In genomic region chr12:110510171-110510871, GRCm38 (mm10) we compare ENCODE assay signal across 8 mouse cellular contexts.
A peak's percentile ranks its signal among the peaks of the same experiment; 100 is the strongest.
DNase-seq lines count a peak whose midpoint lies in the region; ATAC-seq and TF ChIP-seq lines count a peak whose summit lies in the region.
"Had no signal": no experiment of that assay in that cellular context is flagged by ENCODE, and none has a peak within 500 bp of the region (broad histone marks: within the 10 kb centered on the region; RNA-seq: fewer than 3 reads in every experiment).

No protein-coding gene starts in this region.

- H3K36me3 ChIP-seq in heart, embryonic 12.5 days, result no peaks in the 10 kb centered on the region; the same call in 1 of the 2 replicates
- no peaks in the 10 kb centered on the region for H3K36me3 ChIP-seq in kidney, postnatal 0 days (ENCODE audit: insufficient read depth, low read length)

- peak; percentile 4 for DNase-seq in thymus, postnatal 14 days
- no peak for DNase-seq in thymus, postnatal 10 days (ENCODE audit: low spot score in 2 of 2)
- DNase-seq in cerebellum, postnatal 25 days, result peak; percentile 89 to 93
- peak; percentile 80 for DNase-seq in kidney, postnatal 0 days (ENCODE audit: low spot score)
- DNase-seq in lung, postnatal 10 days, result peak; percentile 91
- no peak for DNase-seq in B cell, adult 2 months

- H3K4me2 ChIP-seq in heart, embryonic 12.5 days, result no peak overlapping the region
- H3K4me2 ChIP-seq in kidney, postnatal 0 days (ENCODE audit: low read length), result peak overlapping the region; percentile 25; the same call in 1 of the 2 replicates

- ATAC-seq in heart, embryonic 12.5 days (ENCODE audit: insufficient number of reproducible peaks, low FRiP score), result no peak
- ATAC-seq in kidney, postnatal 0 days (replicated peaks; ENCODE audit: low FRiP score, low read depth), result no peak

- no peak overlapping the region for H3K9ac ChIP-seq in heart, embryonic 12.5 days
- no peak overlapping the region for H3K9ac ChIP-seq in kidney, postnatal 0 days (ENCODE audit: low read depth, low read length)

- no peaks in the 10 kb centered on the region for H3K27me3 ChIP-seq in heart, embryonic 12.5 days (replicated peaks)
- no peaks in the 10 kb centered on the region for H3K27me3 ChIP-seq in kidney, postnatal 0 days (ENCODE audit: insufficient read depth, low read length)
- H3K27me3 ChIP-seq: megakaryocyte, embryonic 14.5 days had no signal

- 63% methylated on average over 9 of the region's 9 CpGs for WGBS in heart, embryonic 12.5 days
- WGBS in kidney, postnatal 0 days, result 39% methylated on average over 9 of the region's 9 CpGs

- peaks cover 75% of the 10 kb centered on the region for H3K4me1 ChIP-seq in heart, embryonic 12.5 days (replicated peaks)
- peaks cover 12% of the 10 kb centered on the region for H3K4me1 ChIP-seq in kidney, postnatal 0 days (replicated peaks; ENCODE audit: insufficient read depth, low read length)

- no peak for TF ChIP-seq CTCF in kidney, postnatal 0 days (IDR thresholded peaks at IDR 0.05; ENCODE audit: low read depth)

- no peak overlapping the region for H3K4me3 ChIP-seq in heart, embryonic 12.5 days
- H3K4me3 ChIP-seq in kidney, postnatal 0 days (replicated peaks; ENCODE audit: low read depth, low read length), result no peak overlapping the region
- H3K4me3 ChIP-seq: megakaryocyte, embryonic 14.5 days had no signal

- peak overlapping the region; percentile 76 for H3K27ac ChIP-seq in heart, embryonic 12.5 days (ENCODE audit: poor library complexity, severe bottlenecking)
- peak overlapping the region; percentile 76 for H3K27ac ChIP-seq in kidney, postnatal 0 days

- H3K9me3 ChIP-seq in heart, embryonic 12.5 days (replicated peaks), result no peaks in the 10 kb centered on the region
- H3K9me3 ChIP-seq in kidney, postnatal 0 days (replicated peaks; ENCODE audit: low read length), result no peaks in the 10 kb centered on the region

Comparison
In these comparisons a context has a peak if more than half of its experiments do, and no peak if none do; other contexts are left out.
1. DNase-seq: peak in thymus, postnatal 14 days (single experiment), cerebellum, postnatal 25 days (2 of 2), kidney, postnatal 0 days (single experiment) and lung, postnatal 10 days (single experiment); none in thymus, postnatal 10 days (0 of 2) and B cell, adult 2 months (0 of 2).